Mouse (Mus musculus) urinary bladder, postnatal 10 days (tissue): ENCODE results near the gene Mrpl38.
"Not testable (repeated sequence)": the region's sequence is repeated elsewhere in the genome, so short reads cannot be mapped to it uniquely, and the experiment has no call there.

Source experiments
- DNase-seq: peaks from one replicate; pipeline ENCODE4 v3.0.0; 2022; ENCODE audit warnings: low spot score

Mrpl38 gene

DNA sequence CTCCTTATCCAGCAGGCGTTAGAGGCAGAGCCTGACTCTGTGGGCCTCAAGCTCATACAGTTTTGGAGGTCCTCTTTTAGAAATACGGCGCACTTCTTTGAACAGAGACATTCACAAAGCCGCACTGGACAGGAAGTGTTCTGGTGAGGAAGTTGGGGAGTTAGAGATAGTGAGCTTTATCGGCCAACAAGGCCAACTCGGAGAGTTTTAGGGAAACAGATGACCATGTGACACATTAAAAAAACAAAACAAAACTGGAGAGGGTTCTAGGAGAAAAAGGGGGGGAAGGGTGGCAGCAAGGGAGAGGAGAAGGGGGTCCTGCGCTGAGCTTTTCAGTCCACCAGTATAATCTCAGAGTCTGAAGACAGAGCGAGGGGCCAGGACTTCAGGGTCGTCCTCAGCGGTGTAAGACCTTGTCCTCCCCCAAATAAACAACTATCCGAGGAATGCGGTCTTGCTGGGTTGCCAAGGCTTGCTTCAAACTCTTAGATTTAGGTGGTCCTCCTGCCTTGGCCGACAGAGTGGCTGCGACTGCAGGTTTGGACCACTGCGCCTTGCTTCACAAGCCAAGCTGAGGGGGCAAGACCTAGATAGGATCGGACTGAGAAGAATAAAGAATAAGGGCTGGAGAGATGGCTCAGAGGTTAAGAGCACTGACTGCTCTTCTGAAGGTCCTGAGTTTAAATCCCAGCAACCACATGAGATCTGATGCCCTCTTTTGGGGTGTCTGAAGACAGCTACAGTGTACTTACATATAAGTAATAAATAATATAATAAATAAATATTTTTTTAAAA lies 44.7 kb downstream of the Mrpl38 start:
- DNase-seq, result no peak

DNA sequence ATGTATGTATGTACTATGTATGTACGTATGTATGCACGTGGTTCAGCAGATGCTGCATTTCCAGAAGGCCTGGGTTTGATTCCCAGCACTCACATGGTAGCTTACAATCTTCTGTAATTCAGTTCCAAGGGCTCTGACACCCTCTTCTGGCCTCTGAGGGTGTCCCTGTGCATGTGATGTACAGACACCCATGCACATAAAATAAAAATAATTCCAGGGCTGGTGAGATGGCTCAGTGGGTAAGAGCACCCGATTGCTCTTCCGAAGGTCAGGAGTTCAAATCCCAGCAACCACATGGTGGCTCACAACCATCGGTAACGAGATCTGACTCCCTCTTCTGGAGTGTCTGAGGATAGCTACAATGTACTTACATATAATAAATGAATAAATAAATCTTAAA lies 45.7 kb downstream of the Mrpl38 start:
- not testable (repeated sequence) for DNase-seq

DNA sequence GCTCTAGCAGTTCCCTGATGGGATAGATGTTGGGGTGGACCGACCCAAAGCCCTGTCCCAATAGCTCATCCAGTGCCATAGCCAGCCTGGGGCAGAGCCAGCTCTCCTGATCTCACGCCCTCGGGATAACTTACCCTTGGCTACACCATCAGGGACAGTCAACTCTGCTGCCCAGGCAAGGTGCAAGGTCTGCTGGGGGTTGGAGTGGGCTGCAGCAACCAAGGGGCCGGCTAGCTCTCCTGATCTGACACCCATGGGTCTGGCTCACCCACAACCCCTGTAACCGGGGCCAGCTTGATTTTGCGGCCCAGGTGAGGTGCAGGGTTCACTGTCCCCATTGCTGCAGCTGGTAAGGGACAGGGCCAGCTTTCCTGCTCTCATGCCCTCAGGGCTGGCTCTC lies 47.1 kb downstream of the Mrpl38 start:
- no peak for DNase-seq

DNA sequence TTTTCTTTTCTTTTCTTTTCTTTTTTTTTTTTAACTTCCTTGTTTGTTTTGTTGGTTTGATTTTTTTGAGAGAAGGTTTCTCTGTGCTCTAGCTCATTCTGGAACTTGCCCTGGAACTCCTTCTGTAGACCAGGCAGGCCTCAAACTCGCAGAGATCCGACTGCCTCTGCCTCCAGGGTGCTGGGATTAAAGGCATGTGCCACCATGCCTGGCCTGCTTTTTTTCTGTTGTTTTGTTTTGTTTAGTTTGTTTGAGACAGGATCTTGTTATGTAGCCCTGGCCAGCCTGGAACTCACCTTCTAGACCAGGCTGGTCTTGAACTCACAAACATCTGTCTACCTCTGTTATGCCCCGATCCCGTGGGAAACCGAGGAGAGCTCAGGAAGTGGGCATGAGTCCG lies 49.1 kb downstream of the Mrpl38 start:
- no peak for DNase-seq

DNA sequence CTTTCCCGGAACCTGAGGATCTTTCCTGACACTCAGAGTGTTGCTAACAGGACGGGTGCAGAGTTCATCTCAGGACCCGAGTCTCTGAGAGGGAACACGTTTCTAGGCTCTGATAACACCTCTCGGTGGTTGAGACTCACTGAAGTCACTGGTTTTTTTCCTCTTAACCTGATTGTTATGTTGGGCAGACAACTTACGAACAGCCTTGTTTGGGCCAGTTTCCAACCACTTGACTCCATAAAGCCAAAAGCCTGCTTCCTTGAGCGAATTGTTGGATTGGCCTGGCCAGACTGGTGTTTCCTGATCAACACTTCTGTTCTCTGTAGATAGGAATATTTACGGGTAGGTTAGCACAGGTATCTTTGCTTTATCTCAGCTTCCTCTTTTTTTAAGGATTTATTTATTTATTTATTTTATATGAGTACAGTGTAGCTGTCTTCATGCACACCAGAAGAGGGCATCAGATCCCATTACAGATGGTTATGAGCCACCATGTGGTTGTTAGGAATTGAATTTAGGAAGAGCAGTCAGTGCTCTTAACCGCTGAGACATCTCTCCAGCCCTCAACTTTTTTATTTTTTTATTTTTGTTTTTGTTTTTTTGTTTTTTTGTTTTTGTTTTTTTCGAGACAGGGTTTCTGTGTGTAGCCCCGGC lies 49.8 kb downstream of the Mrpl38 start:
- DNase-seq, result no peak

DNA sequence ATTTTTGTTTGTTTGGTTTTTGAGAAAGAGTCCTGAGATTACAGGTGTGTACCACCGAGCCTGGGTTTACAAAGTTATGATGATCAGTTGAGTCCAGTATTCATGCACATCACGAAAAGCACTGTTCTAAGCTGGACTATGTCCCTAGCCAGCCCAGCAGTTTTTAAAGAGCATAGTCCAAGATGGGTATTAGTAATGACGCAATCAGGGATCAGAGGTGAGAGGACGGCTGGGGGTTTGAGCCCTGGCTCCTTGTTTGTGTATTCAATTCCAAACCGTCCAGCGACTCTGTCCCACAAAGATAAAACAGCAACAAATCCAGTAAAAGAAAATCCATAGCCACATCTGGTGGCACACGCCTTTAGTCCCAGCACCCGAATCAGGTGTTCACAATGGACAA lies 50.5 kb downstream of the Mrpl38 start:
- DNase-seq, result no peak

DNA sequence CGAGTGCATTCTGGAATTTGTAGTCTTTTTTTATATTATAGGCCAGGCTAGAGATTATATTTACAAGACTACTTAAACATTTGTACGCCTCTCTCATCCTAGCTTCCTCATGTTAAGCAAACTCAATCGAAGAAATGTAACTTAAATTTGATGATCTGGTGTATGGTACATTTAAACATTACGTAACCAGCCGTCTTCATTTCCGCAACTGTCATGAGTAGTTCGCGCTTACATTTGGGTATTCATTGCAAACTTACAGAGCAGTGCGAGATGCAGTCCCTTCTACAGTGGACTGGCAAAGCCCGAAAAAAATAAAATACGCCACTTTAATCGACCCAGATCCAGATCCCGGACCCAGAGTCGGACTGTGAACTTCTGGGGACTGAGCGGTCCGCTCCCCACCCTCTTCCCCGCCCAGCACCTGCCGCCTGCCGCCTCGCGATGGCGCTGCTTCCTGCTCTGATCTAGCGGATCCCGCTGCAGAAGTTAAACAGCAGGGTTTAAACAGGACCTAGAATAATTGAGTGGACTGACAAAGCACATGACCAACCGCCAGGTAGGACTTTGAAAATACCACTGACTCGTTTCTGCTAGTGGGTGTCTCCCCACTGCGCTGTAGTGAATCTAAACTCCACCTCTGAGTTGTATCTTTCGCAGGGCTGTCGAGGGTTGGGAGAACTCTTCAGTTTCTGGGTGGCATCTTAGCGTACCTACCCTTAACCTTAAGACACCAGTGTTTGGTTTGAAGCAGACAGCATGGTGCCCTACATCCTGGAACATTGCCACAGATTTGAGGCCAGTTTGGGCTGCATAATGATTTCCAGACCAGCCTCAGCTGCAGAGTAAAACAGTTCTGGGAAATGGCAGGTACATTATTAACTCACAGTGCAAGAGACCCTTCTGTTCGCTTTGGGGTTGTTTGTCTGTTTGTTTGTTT lies 51.2 kb downstream of the Mrpl38 start:
- no peak for DNase-seq

DNA sequence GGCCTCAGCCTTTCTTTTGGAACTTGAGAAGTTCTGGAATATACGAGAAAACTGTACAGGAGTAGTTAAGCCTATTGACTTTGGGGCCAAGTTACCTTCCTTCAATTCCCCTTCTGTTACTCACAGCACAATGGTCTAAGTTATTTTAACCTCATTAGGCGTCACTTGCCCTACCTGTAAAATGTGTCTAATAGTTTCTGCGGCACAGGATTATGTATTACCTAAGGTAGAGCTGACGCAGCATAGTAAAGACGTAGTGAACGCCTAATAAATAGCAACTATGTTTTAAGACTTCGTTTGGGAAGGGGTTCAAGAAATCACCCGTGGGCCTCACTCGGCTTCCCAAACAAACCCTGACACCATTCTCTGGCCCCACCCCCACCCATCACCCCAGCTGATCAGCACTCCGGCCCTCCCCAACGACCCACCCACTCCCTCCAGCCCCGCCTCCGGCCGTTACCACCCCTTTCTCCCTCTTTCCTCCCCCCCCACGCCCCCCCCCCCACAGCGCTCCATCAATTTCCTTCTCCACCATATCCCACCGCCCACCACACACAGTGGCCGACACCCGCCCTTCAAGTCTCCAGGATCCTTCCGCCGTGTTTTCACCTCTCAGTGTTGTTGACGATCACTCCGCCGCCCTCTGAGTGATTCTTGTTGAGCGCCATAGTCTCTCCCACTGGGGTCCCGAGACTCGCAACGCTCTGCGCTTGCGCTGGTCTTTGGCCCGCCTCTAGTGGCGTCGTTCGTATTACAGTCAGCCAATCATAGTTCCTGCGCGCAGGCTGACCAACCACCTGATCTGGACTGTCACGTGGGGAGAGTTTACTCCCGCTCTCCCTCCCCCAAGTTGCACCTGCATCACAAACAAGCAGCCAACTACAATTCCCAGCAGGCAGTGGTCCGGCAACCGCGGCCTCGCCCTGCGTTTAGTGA lies 52.1 kb downstream of the Mrpl38 start, which contains the start of gene Wbp2:
Gene Wbp2, minus strand, starts transcription at position 738 of the 936 bp plus-strand sequence.
- DNase-seq, result peak; percentile 88

DNA sequence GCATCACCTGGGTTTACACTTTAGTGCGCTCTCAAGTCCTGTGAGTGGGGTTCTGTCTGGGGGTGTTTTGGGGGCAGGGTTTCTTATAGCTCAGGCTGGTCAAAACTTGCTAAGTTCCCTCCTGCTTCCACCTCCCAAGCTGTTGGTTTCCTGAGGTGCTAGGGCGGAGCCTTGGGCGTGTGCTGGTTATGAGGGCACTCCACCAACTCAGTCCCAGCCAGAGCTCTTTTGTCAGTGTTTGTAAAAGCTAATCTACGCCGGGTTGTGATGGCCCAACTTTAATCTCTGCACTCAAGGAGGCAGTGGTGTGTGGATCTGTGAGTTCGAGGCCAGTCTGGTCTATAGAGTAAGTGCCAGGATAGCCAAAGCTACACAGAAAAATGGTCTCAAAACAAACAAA lies 54.5 kb downstream of the Mrpl38 start:
- DNase-seq, result no peak

DNA sequence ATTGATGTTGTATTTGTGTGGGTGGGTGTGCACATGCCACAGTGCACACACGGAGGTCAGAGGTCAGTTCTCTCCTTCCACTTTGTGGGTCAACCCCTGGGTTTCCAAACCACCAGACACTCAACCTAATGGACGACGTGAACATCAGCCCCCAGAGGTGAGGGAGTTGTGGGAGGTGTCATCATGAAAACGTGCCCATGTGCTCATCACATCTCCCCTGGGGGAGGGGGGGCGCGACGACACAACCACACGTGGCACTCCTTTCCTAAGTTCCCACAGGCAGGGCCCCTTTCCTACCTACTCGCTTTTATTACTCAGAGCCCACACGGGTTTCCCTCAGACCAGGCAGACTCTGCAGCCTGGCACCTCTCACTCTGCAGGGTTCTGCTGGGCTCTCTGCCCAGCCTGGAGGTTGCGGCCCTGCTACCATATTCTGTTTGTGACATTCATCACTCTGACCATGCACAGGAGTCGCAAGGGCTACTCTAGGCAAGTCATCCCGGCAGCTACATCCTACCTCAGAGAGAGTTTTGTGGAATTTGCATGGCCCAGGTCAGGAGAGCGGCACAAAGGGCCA lies 55.5 kb downstream of the Mrpl38 start:
- no peak for DNase-seq
